Mouse (Mus musculus): ENCODE results near the gene Gramd1b. TPM values are rescaled to one million over a fixed set of nuclear protein-coding genes. Genes with fewer than 3 reads are reported as not detected.
A peak's percentile ranks its signal among the peaks of the same experiment; 100 is the strongest.

The Gramd1b gene
- polyA plus RNA-seq, 1 experiment from 2014 or later: 7.1 TPM

GRCm38 (mm10) chr9:40557796-40558195 lies 26.6 kb upstream of the Gramd1b start:
- no peak for ATAC-seq (ENCODE audit: low read depth)
- Histone ChIP-seq H3K4me3 (ENCODE audit: low read depth, low read length) (no peak overlapping the region), H3K27me3 (replicated peaks; ENCODE audit: control insufficient read depth, insufficient read depth, low read length) (no peaks in the 10 kb centered on the region), H3K27ac (replicated peaks; ENCODE audit: low read depth, low read length) (no peak overlapping the region; the same call in 1 of the 2 replicates), H3K36me3 (ENCODE audit: control insufficient read depth, insufficient read depth, low read length) (no peaks in the 10 kb centered on the region), H3K4me2 (ENCODE audit: low read depth, low read length) (no peak overlapping the region), H3K9me3 (ENCODE audit: control insufficient read depth, low read length) (no peaks in the 10 kb centered on the region), H3K9ac (ENCODE audit: low read depth, low read length) (no peak overlapping the region), H3K4me1 (ENCODE audit: control insufficient read depth, insufficient read depth, low read length) (no peaks in the 10 kb centered on the region)
- 67% methylated on average over 5 of the region's 5 CpGs for WGBS
- peak; percentile 8 for DNase-seq (ENCODE audit: low spot score)

- no peak overlapping the region for H3K4me2 ChIP-seq (ENCODE audit: low read depth, low read length)
- ATAC-seq (ENCODE audit: low read depth): no peak
- no peaks in the 10 kb centered on the region for H3K4me1 ChIP-seq (ENCODE audit: control insufficient read depth, insufficient read depth, low read length)
- 81% methylated on average over 4 of the region's 4 CpGs for WGBS
- H3K27ac ChIP-seq (replicated peaks; ENCODE audit: low read depth, low read length): no peak overlapping the region
- H3K9me3 ChIP-seq (ENCODE audit: control insufficient read depth, low read length): no peaks in the 10 kb centered on the region
- H3K27me3 ChIP-seq (replicated peaks; ENCODE audit: control insufficient read depth, insufficient read depth, low read length): no peaks in the 10 kb centered on the region
- H3K9ac ChIP-seq (ENCODE audit: low read depth, low read length): no peak overlapping the region
- no peak for DNase-seq (ENCODE audit: low spot score)
- no peak overlapping the region for H3K4me3 ChIP-seq (ENCODE audit: low read depth, low read length)
- H3K36me3 ChIP-seq (ENCODE audit: control insufficient read depth, insufficient read depth, low read length): no peaks in the 10 kb centered on the region
Observed at GRCm38 (mm10) chr9:40556396-40556795, 25.2 kb upstream of the Gramd1b start.

- Histone ChIP-seq H3K4me1 (ENCODE audit: control insufficient read depth, insufficient read depth, low read length) (no peaks in the 10 kb centered on the region), H3K36me3 (ENCODE audit: control insufficient read depth, insufficient read depth, low read length) (no peaks in the 10 kb centered on the region), H3K9ac (ENCODE audit: low read depth, low read length) (no peak overlapping the region), H3K9me3 (ENCODE audit: control insufficient read depth, low read length) (no peaks in the 10 kb centered on the region), H3K4me3 (ENCODE audit: low read depth, low read length) (no peak overlapping the region), H3K27ac (replicated peaks; ENCODE audit: low read depth, low read length) (no peak overlapping the region), H3K27me3 (replicated peaks; ENCODE audit: control insufficient read depth, insufficient read depth, low read length) (no peaks in the 10 kb centered on the region), H3K4me2 (ENCODE audit: low read depth, low read length) (no peak overlapping the region)
- WGBS: 55% methylated on average over 5 of the region's 5 CpGs
- DNase-seq (ENCODE audit: low spot score) (no peak), ATAC-seq (ENCODE audit: low read depth) (no peak)
Observed at GRCm38 (mm10) chr9:40555243-40555642, 24.1 kb upstream of the Gramd1b start.

- Histone ChIP-seq H3K36me3 (ENCODE audit: control insufficient read depth, insufficient read depth, low read length) (no peaks in the 10 kb centered on the region), H3K4me3 (ENCODE audit: low read depth, low read length) (no peak overlapping the region), H3K4me1 (ENCODE audit: control insufficient read depth, insufficient read depth, low read length) (no peaks in the 10 kb centered on the region), H3K9ac (ENCODE audit: low read depth, low read length) (no peak overlapping the region), H3K27ac (replicated peaks; ENCODE audit: low read depth, low read length) (no peak overlapping the region), H3K9me3 (ENCODE audit: control insufficient read depth, low read length) (no peaks in the 10 kb centered on the region), H3K27me3 (replicated peaks; ENCODE audit: control insufficient read depth, insufficient read depth, low read length) (no peaks in the 10 kb centered on the region), H3K4me2 (ENCODE audit: low read depth, low read length) (no peak overlapping the region)
- WGBS: 58% methylated on average over 5 of the region's 5 CpGs
- DNase-seq (ENCODE audit: low spot score): no peak
- no peak for ATAC-seq (ENCODE audit: low read depth)
Observed at GRCm38 (mm10) chr9:40547876-40548275, 16.7 kb upstream of the Gramd1b start.

GRCm38 (mm10) chr9:40545193-40545592 lies 14.0 kb upstream of the Gramd1b start:
- WGBS: 78% methylated on average over 6 of the region's 6 CpGs
- Histone ChIP-seq H3K9ac (ENCODE audit: low read depth, low read length) (no peak overlapping the region), H3K36me3 (ENCODE audit: control insufficient read depth, insufficient read depth, low read length) (no peaks in the 10 kb centered on the region), H3K9me3 (ENCODE audit: control insufficient read depth, low read length) (no peaks in the 10 kb centered on the region), H3K4me2 (ENCODE audit: low read depth, low read length) (no peak overlapping the region), H3K27me3 (replicated peaks; ENCODE audit: control insufficient read depth, insufficient read depth, low read length) (no peaks in the 10 kb centered on the region), H3K4me3 (ENCODE audit: low read depth, low read length) (no peak overlapping the region), H3K4me1 (ENCODE audit: control insufficient read depth, insufficient read depth, low read length) (no peaks in the 10 kb centered on the region), H3K27ac (replicated peaks; ENCODE audit: low read depth, low read length) (no peak overlapping the region)
- ATAC-seq (ENCODE audit: low read depth) (no peak), DNase-seq (ENCODE audit: low spot score) (no peak)

GRCm38 (mm10) chr9:40539588-40540140 lies 8.5 kb upstream of the Gramd1b start:
- ATAC-seq (ENCODE audit: low read depth): no peak

GRCm38 (mm10) chr9:40537708-40538105 lies 6.5 kb upstream of the Gramd1b start:
- H3K27ac ChIP-seq (replicated peaks; ENCODE audit: low read depth, low read length): no peak overlapping the region
- no peaks in the 10 kb centered on the region for H3K27me3 ChIP-seq (replicated peaks; ENCODE audit: control insufficient read depth, insufficient read depth, low read length)
- 50% methylated on average over 2 of the region's 2 CpGs for WGBS
- no peak overlapping the region for H3K4me2 ChIP-seq (ENCODE audit: low read depth, low read length)
- no peaks in the 10 kb centered on the region for H3K4me1 ChIP-seq (ENCODE audit: control insufficient read depth, insufficient read depth, low read length)
- DNase-seq (ENCODE audit: low spot score) (peak; percentile 23), ATAC-seq (ENCODE audit: low read depth) (peak; percentile 41; the same call in 1 of the 2 replicates)
- no peaks in the 10 kb centered on the region for H3K9me3 ChIP-seq (ENCODE audit: control insufficient read depth, low read length)
- H3K9ac ChIP-seq (ENCODE audit: low read depth, low read length): no peak overlapping the region
- no peak overlapping the region for H3K4me3 ChIP-seq (ENCODE audit: low read depth, low read length)
- H3K36me3 ChIP-seq (ENCODE audit: control insufficient read depth, insufficient read depth, low read length): no peaks in the 10 kb centered on the region

More at GRCm38 (mm10) chr9:40539588-40540140, 8.5 kb upstream of the Gramd1b start:
- 74% methylated on average over 8 of the region's 8 CpGs for WGBS
- Histone ChIP-seq H3K36me3 (ENCODE audit: control insufficient read depth, insufficient read depth, low read length) (no peaks in the 10 kb centered on the region), H3K4me1 (ENCODE audit: control insufficient read depth, insufficient read depth, low read length) (no peaks in the 10 kb centered on the region), H3K4me3 (ENCODE audit: low read depth, low read length) (no peak overlapping the region), H3K9me3 (ENCODE audit: control insufficient read depth, low read length) (no peaks in the 10 kb centered on the region), H3K27me3 (replicated peaks; ENCODE audit: control insufficient read depth, insufficient read depth, low read length) (no peaks in the 10 kb centered on the region), H3K4me2 (ENCODE audit: low read depth, low read length) (no peak overlapping the region), H3K27ac (replicated peaks; ENCODE audit: low read depth, low read length) (no peak overlapping the region), H3K9ac (ENCODE audit: low read depth, low read length) (no peak overlapping the region)
- no peak for DNase-seq (ENCODE audit: low spot score)

GRCm38 (mm10) chr9:40537044-40537707 lies 6.0 kb upstream of the Gramd1b start:
- ATAC-seq (ENCODE audit: low read depth): no peak
- Histone ChIP-seq H3K27me3 (replicated peaks; ENCODE audit: control insufficient read depth, insufficient read depth, low read length) (0 out of 2 replicates have a peak, but pooled peaks cover 2% of the 10 kb centered on the region), H3K36me3 (ENCODE audit: control insufficient read depth, insufficient read depth, low read length) (no peaks in the 10 kb centered on the region), H3K4me1 (ENCODE audit: control insufficient read depth, insufficient read depth, low read length) (no peaks in the 10 kb centered on the region), H3K9me3 (ENCODE audit: control insufficient read depth, low read length) (no peaks in the 10 kb centered on the region), H3K27ac (replicated peaks; ENCODE audit: low read depth, low read length) (no peak overlapping the region), H3K9ac (ENCODE audit: low read depth, low read length) (no peak overlapping the region), H3K4me3 (ENCODE audit: low read depth, low read length) (no peak overlapping the region), H3K4me2 (ENCODE audit: low read depth, low read length) (no peak overlapping the region)
- no peak for DNase-seq (ENCODE audit: low spot score)
- 78% methylated on average over 3 of the region's 3 CpGs for WGBS

- peaks cover 16% of the 10 kb centered on the region; the same call in 1 of the 2 replicates for H3K27me3 ChIP-seq (replicated peaks; ENCODE audit: control insufficient read depth, insufficient read depth, low read length)
- H3K9me3 ChIP-seq (ENCODE audit: control insufficient read depth, low read length): no peaks in the 10 kb centered on the region
- no peak overlapping the region for H3K27ac ChIP-seq (replicated peaks; ENCODE audit: low read depth, low read length)
- H3K4me2 ChIP-seq (ENCODE audit: low read depth, low read length): peak overlapping the region; percentile 92
- DNase-seq (ENCODE audit: low spot score): no peak
- ATAC-seq (ENCODE audit: low read depth): no peak
- H3K36me3 ChIP-seq (ENCODE audit: control insufficient read depth, insufficient read depth, low read length): no peaks in the 10 kb centered on the region
- H3K4me1 ChIP-seq (ENCODE audit: control insufficient read depth, insufficient read depth, low read length): peaks cover 12% of the 10 kb centered on the region
- peak overlapping the region; percentile 64 for H3K9ac ChIP-seq (ENCODE audit: low read depth, low read length)
- 50% methylated on average over 8 of the region's 8 CpGs for WGBS
- H3K4me3 ChIP-seq (ENCODE audit: low read depth, low read length): peak overlapping the region; percentile 53
Observed at GRCm38 (mm10) chr9:40530536-40530935, 647 bp downstream of the Gramd1b start.

All from embryonic facial prominence, embryonic 14.5 days (tissue).